Mouse (Mus musculus) kidney, adult 2 months (tissue): ENCODE results near the gene Cd200. TPM values are rescaled to one million over a fixed set of nuclear protein-coding genes. Genes with fewer than 3 reads are reported as not detected.
A peak's percentile ranks its signal among the peaks of the same experiment; 100 is the strongest.
"Not testable (repeated sequence)": the region's sequence is repeated elsewhere in the genome, so short reads cannot be mapped to it uniquely, and the experiment has no call there.

Experiments used
- DNase-seq: peaks from one replicate; pipeline ENCODE4 v3.0.0; 2021
- H3K27ac ChIP-seq: fragments of 200-500 bp; 2 replicates; pipeline ENCODE4 v1.5.1; 2012; ENCODE audit warnings: low read depth, low read length, control low read depth, inconsistent platforms; ENCODE audit not compliant: insufficient read depth
- H3K27me3 ChIP-seq: fragments of 200-500 bp; replicated peaks from 2 replicates; pipeline ENCODE4 v1.6.1; 2012; ENCODE audit warnings: mild to moderate bottlenecking, moderate library complexity, low read length, inconsistent platforms; ENCODE audit not compliant: control insufficient read depth, insufficient read depth
- H3K36me3 ChIP-seq: fragments of 200-500 bp; 2 replicates; pipeline ENCODE4 v1.6.1; 2012; ENCODE audit warnings: mild to moderate bottlenecking, moderate library complexity, low read length, inconsistent platforms; ENCODE audit not compliant: control insufficient read depth, insufficient read depth
- H3K4me1 ChIP-seq: fragments of 200-500 bp; 2 replicates; pipeline ENCODE4 v1.6.1; 2011; ENCODE audit warnings: low read length; ENCODE audit not compliant: control insufficient read depth, insufficient read depth
- H3K4me3 ChIP-seq: fragments of 200-500 bp; 2 replicates; pipeline ENCODE4 v1.5.1; 2011; ENCODE audit warnings: mild to moderate bottlenecking, low read depth, low read length, control low read depth; ENCODE audit not compliant: insufficient read depth
- CTCF ChIP-seq: fragments of 200-500 bp; conservative IDR thresholded peaks from 2 replicates; pipeline ENCODE4 v1.5.1; 2011; ENCODE audit warnings: low read depth, mild to moderate bottlenecking, control low read depth, low read length, moderate library complexity, mixed read lengths; ENCODE audit not compliant: insufficient read depth, insufficient read length
- POLR2A ChIP-seq: fragments of 200-500 bp; IDR thresholded peaks from one replicate; pipeline ENCODE4 v1.6.1; 2011; ENCODE audit warnings: low read depth, low read length, control low read depth
- WGBS: fragments of 180-500 bp; shearing (Covaris S2); methylation state at CpG from one replicate; pipeline ENCODE4 v1.1.7; 2018; 5-methylcytosine and 5-hydroxymethylcytosine counted together
- polyA plus RNA-seq: library from polyadenylated mRNA; depleted of rRNA; stranded (reverse); fragments of >200 nt; gene quantifications from 2 replicates; pipeline ENCODE4 v1.2.3, GENCODE M21; 2012; rRNA removed

Cd200 gene
- polyA plus RNA-seq: 54.5 and 72.9 TPM in 2 replicates

DNA sequence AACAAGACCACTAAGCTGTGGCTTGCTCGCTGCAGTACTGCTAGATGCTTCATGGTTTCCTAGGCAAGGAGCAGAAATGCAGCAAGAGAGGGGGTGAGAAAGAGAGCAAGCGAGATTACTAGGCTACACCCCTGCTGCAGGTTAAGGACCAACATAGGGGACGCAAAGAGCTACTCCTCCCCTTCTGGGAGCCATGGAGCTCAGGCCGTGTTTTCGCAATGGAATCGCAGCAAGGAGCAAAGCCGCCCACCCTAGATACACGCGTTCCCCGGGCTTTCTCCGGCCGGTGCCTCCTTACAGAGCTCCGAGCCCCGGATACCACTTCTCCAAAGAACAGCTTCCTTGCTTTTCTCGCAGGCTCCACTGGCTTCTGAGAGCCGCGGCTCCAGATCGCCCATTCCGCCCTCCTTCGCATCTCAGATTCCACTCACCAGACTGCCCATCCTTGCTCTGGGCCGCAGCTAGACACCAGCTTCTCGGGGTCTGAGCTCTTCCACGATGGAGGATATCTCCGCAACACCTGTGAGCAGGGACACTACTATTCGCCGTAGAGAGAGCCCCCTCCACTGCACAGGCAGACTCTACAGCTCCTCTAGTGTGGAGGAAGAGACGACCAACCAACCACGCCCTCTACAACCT lies at the start of gene Cd200:
Cd200 (minus strand) TSS at position 629 of the 639 bp plus-strand sequence.
- WGBS: under 1% methylated on average over 28 of the region's 28 CpGs
- peak; percentile 41 for TF ChIP-seq POLR2A
- no peak for TF ChIP-seq CTCF
- Histone ChIP-seq H3K36me3 (no peaks in the 10 kb centered on the region), H3K4me1 (no peaks in the 10 kb centered on the region), H3K27ac (peak within 1 kb of the TSS; percentile 53), H3K4me3 (peak within 1 kb of the TSS; percentile 79), H3K27me3 (no peaks in the 10 kb centered on the region)
- peak; percentile 68 for DNase-seq

DNA sequence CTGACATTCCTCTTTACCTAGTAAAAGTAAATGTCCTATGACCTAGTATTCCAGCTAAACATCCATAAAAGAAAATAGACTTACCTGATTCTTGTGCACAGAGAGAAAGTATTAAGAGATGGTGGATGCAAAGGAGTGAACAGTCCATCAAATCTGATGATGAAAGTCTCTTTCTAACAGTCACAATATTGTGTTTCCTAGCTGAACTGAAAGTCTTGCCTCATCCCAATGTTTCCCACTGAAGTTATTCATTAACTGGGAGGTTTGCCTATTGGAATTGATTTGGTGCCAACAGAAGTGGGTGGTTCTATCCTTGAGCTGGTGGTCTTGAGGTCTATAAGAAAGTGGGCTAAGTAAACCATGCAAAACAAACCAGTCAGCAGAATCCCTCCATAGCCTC lies 45.9 kb upstream of the Cd200 start:
- Histone ChIP-seq H3K27ac (no peak overlapping the region), H3K27me3 (no peaks in the 10 kb centered on the region), H3K4me3 (no peak overlapping the region), H3K4me1 (no peaks in the 10 kb centered on the region), H3K36me3 (no peaks in the 10 kb centered on the region)
- no peak for TF ChIP-seq CTCF
- no peak for TF ChIP-seq POLR2A
- no peak for DNase-seq

DNA sequence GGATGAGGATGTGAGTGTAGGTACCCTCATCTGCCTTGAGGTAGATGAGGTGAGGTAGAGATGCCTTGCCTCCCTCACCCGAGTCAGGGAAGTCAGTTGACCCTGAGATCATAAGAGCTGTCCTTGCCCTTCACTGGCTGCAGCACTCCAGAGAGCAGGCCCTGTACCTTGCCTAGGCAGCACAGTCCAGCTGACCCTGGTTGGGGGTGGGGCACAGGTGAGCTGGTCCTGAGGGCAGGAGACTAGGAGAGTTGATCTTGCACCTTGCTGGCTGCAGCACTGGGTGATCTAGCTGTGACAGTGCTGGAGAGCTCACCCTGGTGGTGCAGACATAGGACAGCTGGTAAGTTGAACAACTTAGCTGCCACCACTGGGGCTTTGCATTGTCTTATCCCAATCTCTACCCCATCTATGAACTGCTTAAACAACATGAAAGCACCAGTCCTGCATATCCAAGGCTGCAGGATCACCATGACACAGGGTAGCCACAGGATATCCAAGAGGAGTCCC lies 28.4 kb upstream of the Cd200 start:
- TF ChIP-seq POLR2A: no peak
- TF ChIP-seq CTCF: no peak
- no peak for DNase-seq
- WGBS: 93% methylated on average over 1 of the region's 1 CpGs

DNA sequence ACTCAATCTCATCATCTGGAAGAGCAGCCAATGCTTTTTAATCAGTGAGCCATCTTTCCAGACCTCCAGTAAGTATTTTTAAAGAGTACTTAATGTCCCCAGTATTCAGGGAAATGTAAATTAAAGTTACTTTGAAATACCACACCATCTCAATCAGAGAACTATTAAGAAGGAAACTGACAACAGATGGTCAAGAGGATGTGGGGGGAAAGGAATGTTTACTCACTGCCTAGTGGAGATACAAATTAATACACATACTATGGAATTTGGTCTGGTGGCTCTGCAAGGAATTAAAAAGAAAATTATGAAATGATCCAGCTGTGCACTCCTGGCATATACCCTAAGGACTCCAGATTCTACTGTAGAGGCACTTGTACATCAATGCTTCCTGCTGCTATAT lies 26.7 kb upstream of the Cd200 start:
- H3K4me1 ChIP-seq: no peaks in the 10 kb centered on the region
- no peak overlapping the region for H3K27ac ChIP-seq
- no peak for DNase-seq
- no peak for TF ChIP-seq CTCF
- no peak for TF ChIP-seq POLR2A
- H3K36me3 ChIP-seq: no peaks in the 10 kb centered on the region
- H3K27me3 ChIP-seq: no peaks in the 10 kb centered on the region
- H3K4me3 ChIP-seq: no peak overlapping the region

More for the DNA sequence above, 28.4 kb upstream of the Cd200 start:
- H3K4me3 ChIP-seq: no peak overlapping the region
- no peak overlapping the region for H3K27ac ChIP-seq
- no peaks in the 10 kb centered on the region for H3K27me3 ChIP-seq
- H3K36me3 ChIP-seq: no peaks in the 10 kb centered on the region
- H3K4me1 ChIP-seq: no peaks in the 10 kb centered on the region

DNA sequence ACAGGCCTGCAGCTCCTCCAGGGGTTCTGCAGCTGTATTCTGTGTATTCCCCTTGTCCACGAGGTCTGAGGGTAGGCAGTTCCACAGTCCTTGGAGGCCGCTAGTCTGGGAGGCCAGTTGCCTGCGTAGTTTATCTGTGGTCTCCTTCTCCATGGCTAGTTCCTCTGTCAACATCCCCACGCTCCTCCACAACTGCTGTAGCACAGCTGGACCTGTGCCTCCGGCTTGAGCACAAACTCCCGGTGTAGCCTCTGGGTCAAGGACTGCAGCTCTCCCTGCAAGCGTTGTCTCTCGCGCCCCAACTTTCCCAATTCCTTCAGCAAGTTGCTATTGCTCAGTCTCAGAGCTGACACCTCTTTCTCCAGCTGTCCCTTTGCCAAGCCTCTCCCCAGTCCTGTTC lies 18.8 kb upstream of the Cd200 start:
- DNase-seq: no peak
- no peaks in the 10 kb centered on the region for H3K27me3 ChIP-seq
- TF ChIP-seq POLR2A (no peak), CTCF (no peak)
- H3K4me3 ChIP-seq: no peak overlapping the region
- no peaks in the 10 kb centered on the region for H3K4me1 ChIP-seq
- H3K36me3 ChIP-seq: no peaks in the 10 kb centered on the region
- 90% methylated on average over 9 of the region's 9 CpGs for WGBS
- H3K27ac ChIP-seq: no peak overlapping the region

DNA sequence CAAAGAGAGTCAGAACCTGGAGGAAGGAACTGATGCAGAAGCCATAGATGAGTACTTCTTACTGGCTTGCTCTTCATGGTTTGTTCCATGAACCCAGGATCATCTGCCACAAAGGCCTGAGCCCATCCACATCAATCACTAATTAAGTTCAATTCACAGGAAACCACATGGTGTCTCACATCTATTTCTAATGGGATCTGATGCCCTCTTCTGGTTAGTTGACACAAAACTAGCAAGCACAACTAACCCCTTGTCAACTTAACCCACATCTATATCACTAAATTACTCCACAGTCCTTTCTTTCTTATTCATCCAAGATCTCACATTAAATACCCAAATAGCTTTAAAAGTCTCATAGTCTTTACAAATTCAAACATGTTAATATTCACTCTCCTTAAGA lies 4.6 kb upstream of the Cd200 start:
- no peak overlapping the region for H3K4me3 ChIP-seq
- no peaks in the 10 kb centered on the region for H3K36me3 ChIP-seq
- TF ChIP-seq POLR2A (no peak), CTCF (no peak)
- peak; percentile 44 for DNase-seq
- no peaks in the 10 kb centered on the region for H3K4me1 ChIP-seq
- no peak overlapping the region for H3K27ac ChIP-seq
- no peaks in the 10 kb centered on the region for H3K27me3 ChIP-seq

DNA sequence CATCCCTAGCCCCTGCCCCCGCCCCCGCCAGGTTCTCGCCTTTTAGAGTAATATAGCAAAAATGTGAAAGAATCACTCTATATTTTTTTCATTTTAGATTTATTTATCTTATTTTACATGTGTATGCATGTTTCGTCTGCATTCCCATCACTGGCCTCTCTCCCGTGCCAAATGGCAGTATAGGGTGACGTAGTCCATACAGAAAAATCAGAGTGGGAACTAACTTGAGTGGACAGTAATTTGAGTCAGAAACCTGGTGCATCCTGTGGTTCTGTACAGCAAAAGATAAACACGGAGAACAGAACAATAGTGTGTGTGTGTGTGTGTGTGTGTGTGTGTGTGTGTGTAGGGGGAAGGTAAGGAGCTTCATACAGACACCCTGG lies 202 bp upstream of the Cd200 start:
- Histone ChIP-seq H3K27ac (peak overlapping the region; percentile 53; the same call in 1 of the 2 replicates), H3K4me3 (peak overlapping the region; percentile 79)
- H3K4me1 ChIP-seq, DNase-seq, H3K27me3 ChIP-seq, H3K36me3 ChIP-seq: not testable (repeated sequence)
- 28% methylated on average over 7 of the region's 7 CpGs for WGBS
